9 mouse cellular contexts compared by ENCODE assay signal in the genomic region with DNA sequence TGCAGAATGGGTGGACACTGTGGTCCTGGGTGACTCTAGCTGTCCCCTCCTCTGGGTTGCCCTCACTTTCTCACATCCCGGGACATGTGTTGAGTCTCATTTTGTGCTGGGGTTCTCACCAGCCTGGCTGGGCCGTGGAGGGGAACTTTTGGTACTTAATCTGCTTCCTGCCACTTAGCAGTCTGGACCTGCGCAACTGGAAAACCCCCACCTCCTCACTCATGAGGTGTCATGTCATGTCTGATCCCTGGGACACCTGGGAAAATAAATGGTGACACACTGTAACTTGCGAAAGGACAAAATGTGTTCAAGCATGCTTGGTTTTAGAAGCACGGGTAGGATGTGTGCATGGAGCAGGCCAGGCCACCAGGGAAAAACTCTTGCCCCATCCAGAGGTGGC.
"Had no signal": no experiment of that assay in that cellular context is flagged by ENCODE, and none has a peak within 500 bp of the region (broad histone marks: within the 10 kb centered on the region; RNA-seq: fewer than 3 reads in every experiment).

No protein-coding gene starts in this region.

- H3K36me3 ChIP-seq: limb, embryonic 13.5 days; midbrain, embryonic 10.5 days; neural tube, embryonic 15.5 days had no signal

- H3K9ac ChIP-seq: limb, embryonic 13.5 days; liver, embryonic 14.5 days; neural tube, embryonic 15.5 days had no signal

- H3K27ac ChIP-seq: kidney, postnatal 0 days; limb, embryonic 13.5 days; liver, embryonic 14.5 days; midbrain, embryonic 10.5 days; neural tube, embryonic 15.5 days had no signal

- H3K4me3 ChIP-seq: limb, embryonic 13.5 days; midbrain, embryonic 10.5 days; neural tube, embryonic 15.5 days had no signal

- H3K4me2 ChIP-seq: limb, embryonic 13.5 days; neural tube, embryonic 15.5 days had no signal

- DNase-seq: kidney, adult 9 months; lung, adult 2 months; spleen, adult 18-20 months; thymus, adult 18-20 months had no signal

- H3K9me3 ChIP-seq: limb, embryonic 13.5 days; midbrain, embryonic 10.5 days; neural tube, embryonic 15.5 days had no signal

- H3K27me3 ChIP-seq: limb, embryonic 13.5 days; neural tube, embryonic 15.5 days had no signal
